Mouse (Mus musculus) forebrain, postnatal 0 days (tissue): Measurements from ENCODE around the gene Cox16. TPM values are rescaled to one million over a fixed set of nuclear protein-coding genes. Genes with fewer than 3 reads are reported as not detected.
"Not testable (repeated sequence)": the region's sequence is repeated elsewhere in the genome, so short reads cannot be mapped to it uniquely, and the experiment has no call there.

Source experiments
- ATAC-seq: fragments of 200-750 bp; cut with Nextera tagmentation; 2 replicates; pipeline ENCODE4 v1.8.0; 2017; ENCODE audit warnings: mild to moderate bottlenecking, moderate library complexity
- DNase-seq: peaks from one replicate; pipeline ENCODE4 v3.0.0-alpha.2; 2015
- H3K27ac ChIP-seq: fragments of 300-500 bp; sonication (generic); 2 replicates; pipeline ENCODE4 v1.5.1; 2014; ENCODE audit warnings: low read depth, mild to moderate bottlenecking, antibody characterized with exemption, low read length, moderate library complexity, mixed read lengths
- H3K27me3 ChIP-seq: fragments of 300-500 bp; sonication (generic); 2 replicates; pipeline ENCODE4 v1.6.1; 2014; ENCODE audit warnings: mild to moderate bottlenecking, low read length, mixed read lengths; ENCODE audit not compliant: insufficient read depth
- H3K36me3 ChIP-seq: fragments of 300-500 bp; sonication (generic); 2 replicates; pipeline ENCODE4 v1.6.1; 2014; ENCODE audit warnings: mild to moderate bottlenecking, moderate library complexity; ENCODE audit not compliant: insufficient read depth
- H3K4me1 ChIP-seq: fragments of 300-500 bp; sonication (generic); 2 replicates; pipeline ENCODE4 v1.6.1; 2014; ENCODE audit warnings: antibody characterized with exemption; ENCODE audit not compliant: insufficient read depth
- H3K4me2 ChIP-seq: fragments of 300-500 bp; sonication (generic); 2 replicates; pipeline ENCODE4 v1.6.1; 2014; ENCODE audit warnings: low read depth, mild to moderate bottlenecking, moderate library complexity
- H3K4me3 ChIP-seq: fragments of 300-500 bp; sonication (generic); 2 replicates; pipeline ENCODE4 v1.5.1; 2014; ENCODE audit warnings: low read depth, low read length, mixed read lengths
- H3K9ac ChIP-seq: fragments of 300-500 bp; sonication (generic); 2 replicates; pipeline ENCODE4 v1.6.1; 2014; ENCODE audit warnings: mild to moderate bottlenecking
- H3K9me3 ChIP-seq: fragments of 300-500 bp; sonication (generic); 2 replicates; pipeline ENCODE4 v1.6.1; 2016; ENCODE audit warnings: low read length
- CTCF ChIP-seq: sonication (generic); IDR thresholded peaks from 2 replicates; pipeline ENCODE4 v1.5.1; 2016; ENCODE audit warnings: antibody characterized with exemption, control low read depth, low read depth
- WGBS: fragments of 180-500 bp; shearing (Covaris S2); extraction: QIAGEN DNeasy Blood & Tissue Kit; methylation state at CpG from one replicate; pipeline ENCODE4 v1.1.7; 2014; 5-methylcytosine and 5-hydroxymethylcytosine counted together
- polyA plus RNA-seq: library from polyadenylated mRNA; unstranded; fragments of >200 nt; fragmentation: Nextera tagmentation; extraction: Ambion mirVana; gene quantifications from 2 replicates; pipeline ENCODE4 v1.2.1, GENCODE M21; 2015
- total RNA-seq: library from RNA; depleted of rRNA; stranded (reverse); fragments of >200 nt; gene quantifications from 2 replicates; pipeline ENCODE4 v1.2.3, GENCODE M21; 2014

Cox16 gene
- total and polyA plus RNA-seq, 2 experiments from 2014 or later = 61.3 to 126 TPM

DNA sequence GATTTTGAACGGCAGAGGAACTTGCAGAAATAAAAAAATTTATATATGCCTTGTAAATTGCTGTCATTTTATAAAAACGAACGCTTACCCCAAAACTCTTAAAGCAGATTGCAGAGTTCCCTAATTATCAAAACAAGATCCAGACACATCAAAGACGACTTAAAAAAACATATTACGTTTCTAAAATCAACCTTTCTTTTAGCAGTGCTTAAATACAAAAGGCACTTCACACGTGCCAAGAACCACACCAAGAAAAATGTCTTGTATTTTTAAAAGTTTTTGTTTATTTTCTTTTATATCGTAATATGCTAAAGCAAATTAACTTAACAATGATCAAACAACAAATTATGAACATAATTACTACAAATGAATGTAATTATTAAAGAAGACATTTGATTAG, 715 bp downstream of the Cox16 start:
- Histone ChIP-seq H3K27me3 (no peaks in the 10 kb centered on the region), H3K4me2 (peak overlapping the region; percentile 58), H3K4me1 (peaks cover 4% of the 10 kb centered on the region), H3K36me3 (no peaks in the 10 kb centered on the region), H3K4me3 (peak overlapping the region; percentile 49), H3K27ac (peak overlapping the region; percentile 85; the same call in 1 of the 2 replicates), H3K9ac (peak overlapping the region; percentile 50), H3K9me3 (no peaks in the 10 kb centered on the region)
- 2% methylated on average over 7 of the region's 7 CpGs for WGBS
- no peak for TF ChIP-seq CTCF
- DNase-seq = no peak
- ATAC-seq = no peak

DNA sequence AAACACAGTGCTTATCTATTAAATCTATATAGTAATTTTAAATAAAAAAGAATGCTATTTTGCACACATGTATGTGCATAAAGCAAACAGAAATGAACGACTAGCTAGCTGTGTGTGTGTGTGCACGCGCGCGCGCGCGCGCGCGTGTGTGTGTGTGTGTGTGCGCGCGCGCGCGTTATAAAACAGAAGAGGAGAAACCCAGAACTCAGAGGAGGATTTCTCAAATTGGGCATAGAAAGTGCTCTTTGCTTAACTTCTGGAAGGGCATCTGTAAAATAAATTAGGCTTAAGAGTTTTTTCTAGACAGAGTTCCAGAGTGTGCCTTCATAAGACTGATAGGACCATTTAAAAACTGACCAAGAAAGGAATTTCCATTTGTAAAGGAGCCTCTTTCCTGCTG, 1.3 kb downstream of the Cox16 start:
- H3K4me1 ChIP-seq = peaks cover 4% of the 10 kb centered on the region
- no peak for TF ChIP-seq CTCF
- H3K27me3 ChIP-seq = no peaks in the 10 kb centered on the region
- peak overlapping the region; percentile 49 for H3K4me3 ChIP-seq
- DNase-seq (peak; percentile 76), ATAC-seq (no peak)
- 38% methylated on average over 17 of the region's 17 CpGs for WGBS
- H3K36me3 ChIP-seq = no peaks in the 10 kb centered on the region
- H3K9me3 ChIP-seq = no peaks in the 10 kb centered on the region
- no peak overlapping the region; the same call in 1 of the 2 replicates for H3K9ac ChIP-seq
- no peak overlapping the region for H3K27ac ChIP-seq
- peak overlapping the region; percentile 58 for H3K4me2 ChIP-seq

- not testable (repeated sequence) for ATAC-seq
- WGBS = 98% methylated on average over 7 of the region's 7 CpGs
These were observed 25.9 kb downstream of the Cox16 start for GRCm38 (mm10) chr12:81459051-81459450.

GRCm38 (mm10) chr12:81438985-81439384, 45.9 kb downstream of the Cox16 start:
- not testable (repeated sequence) for H3K4me1 ChIP-seq, H3K9ac ChIP-seq, H3K36me3 ChIP-seq, H3K27me3 ChIP-seq, ATAC-seq, DNase-seq, H3K27ac ChIP-seq, H3K4me2 ChIP-seq, H3K9me3 ChIP-seq, H3K4me3 ChIP-seq
- WGBS = 97% methylated on average over 9 of the region's 9 CpGs

More at GRCm38 (mm10) chr12:81459051-81459450, 25.9 kb downstream of the Cox16 start:
- not testable (repeated sequence) for H3K36me3 ChIP-seq, H3K9me3 ChIP-seq, H3K4me2 ChIP-seq, H3K4me3 ChIP-seq, H3K9ac ChIP-seq, H3K27ac ChIP-seq, H3K27me3 ChIP-seq, DNase-seq, H3K4me1 ChIP-seq

DNA sequence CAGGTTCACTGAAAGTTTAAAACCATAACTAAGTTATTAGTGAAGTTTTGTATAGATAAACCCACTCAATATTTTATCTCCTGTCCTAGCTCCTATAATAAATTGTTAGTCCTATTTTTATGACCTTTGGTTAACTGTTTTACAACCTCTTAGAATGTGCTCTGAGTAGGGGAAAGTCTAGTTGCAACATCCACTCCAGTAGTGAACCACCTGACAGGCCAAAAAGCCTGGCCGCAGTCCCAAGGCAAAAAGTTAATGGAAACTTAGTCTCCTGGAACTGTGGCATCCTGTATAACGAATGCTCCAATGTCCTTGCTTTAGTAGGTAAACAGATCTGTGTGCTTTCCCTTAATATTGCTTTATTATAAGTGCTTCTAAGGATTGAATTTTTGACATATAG, 50.1 kb downstream of the Cox16 start:
- ATAC-seq, H3K4me1 ChIP-seq, H3K9me3 ChIP-seq, H3K4me2 ChIP-seq, H3K9ac ChIP-seq, DNase-seq, H3K36me3 ChIP-seq, H3K27me3 ChIP-seq, H3K4me3 ChIP-seq, H3K27ac ChIP-seq: not testable (repeated sequence)
- WGBS = 97% methylated on average over 2 of the region's 2 CpGs

DNA sequence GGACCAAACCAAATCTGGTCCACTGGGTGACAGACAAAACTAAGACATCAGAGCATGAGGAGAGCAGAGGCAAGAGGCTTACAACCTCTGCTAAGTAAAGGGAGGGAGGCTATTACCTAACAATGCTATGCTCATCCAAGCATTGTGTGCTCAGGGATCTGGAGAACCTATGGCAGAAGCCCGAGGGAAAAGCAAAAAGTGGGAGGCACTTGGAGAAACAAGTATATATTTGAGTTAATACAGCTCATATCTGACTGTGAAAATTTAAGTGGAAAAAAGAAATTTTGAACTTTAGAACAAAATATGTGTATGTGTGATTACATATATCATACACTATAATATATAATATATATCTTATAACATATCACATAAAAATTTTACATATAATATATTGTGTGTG, 63.1 kb downstream of the Cox16 start, which contains the start of gene Adam4:
Gene Adam4, minus strand, starts transcription at position 101 of the 400 bp plus-strand sequence.
- Histone ChIP-seq H3K27me3 (no peaks in the 10 kb centered on the region), H3K4me3 (no peak within 1 kb of the TSS), H3K36me3 (no peaks in the 10 kb centered on the region; the same call in 1 of the 2 replicates), H3K9ac (no peak within 1 kb of the TSS), H3K4me2 (no peak within 1 kb of the TSS), H3K9me3 (0 out of 2 replicates have a peak, but pooled peaks cover 3% of the 10 kb centered on the region), H3K27ac (no peak within 1 kb of the TSS), H3K4me1 (no peaks in the 10 kb centered on the region)
- WGBS = 87% methylated on average over 1 of the region's 1 CpGs
- DNase-seq (no peak), ATAC-seq (no peak)
- no peak for TF ChIP-seq CTCF

- ATAC-seq (no peak), DNase-seq (no peak)
- Histone ChIP-seq H3K27ac (no peak overlapping the region), H3K4me1 (no peaks in the 10 kb centered on the region), H3K9ac (no peak overlapping the region), H3K4me2 (no peak overlapping the region), H3K27me3 (no peaks in the 10 kb centered on the region), H3K9me3 (no peaks in the 10 kb centered on the region), H3K36me3 (no peaks in the 10 kb centered on the region), H3K4me3 (no peak overlapping the region)
- WGBS = 73% methylated on average over 3 of the region's 3 CpGs
- no peak for TF ChIP-seq CTCF
These were observed 71.7 kb downstream of the Cox16 start for GRCm38 (mm10) chr12:81413211-81413610.

DNA sequence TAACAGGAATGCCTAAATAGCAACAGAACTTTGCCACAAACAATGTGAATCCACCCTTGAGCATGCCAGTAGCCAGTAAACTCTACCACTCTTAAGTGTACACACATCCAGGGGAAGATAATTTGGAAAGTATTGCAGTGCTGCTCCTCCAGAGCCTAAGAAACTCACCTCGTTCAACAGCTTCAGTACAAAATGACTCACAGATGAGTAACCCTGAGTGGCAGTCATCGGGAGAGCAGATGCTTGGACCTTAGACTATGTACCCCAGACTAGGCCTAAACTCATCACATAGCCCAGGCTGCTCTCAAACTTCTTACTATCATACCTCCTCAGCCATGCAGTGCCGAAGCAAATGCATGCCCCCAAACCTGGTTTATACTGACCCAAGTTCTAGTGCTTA, 76.0 kb downstream of the Cox16 start:
- H3K4me3 ChIP-seq = no peak overlapping the region
- no peak overlapping the region for H3K9ac ChIP-seq
- H3K4me1 ChIP-seq = no peaks in the 10 kb centered on the region
- ATAC-seq (no peak), DNase-seq (no peak)
- no peak overlapping the region for H3K27ac ChIP-seq
- WGBS = 84% methylated on average over 3 of the region's 3 CpGs
- no peak for TF ChIP-seq CTCF
- no peaks in the 10 kb centered on the region for H3K27me3 ChIP-seq
- H3K9me3 ChIP-seq = no peaks in the 10 kb centered on the region
- no peaks in the 10 kb centered on the region for H3K36me3 ChIP-seq
- H3K4me2 ChIP-seq = no peak overlapping the region
